Mouse (Mus musculus) CH12.LX (cell line): ENCODE measurements around the gene Gm4131. TPM values are rescaled to one million over a fixed set of nuclear protein-coding genes. Genes with fewer than 3 reads are reported as not detected.

Experiments used
- DNase-seq: peaks from one replicate; pipeline ENCODE4 v3.0.0-alpha.2; 2013; ENCODE audit errors: extremely low read depth
- H3K27ac ChIP-seq: 2 replicates; pipeline ENCODE4 v1.5.1; 2012; ENCODE audit warnings: low read depth, mild to moderate bottlenecking, control low read depth, moderate library complexity; ENCODE audit not compliant: insufficient read depth
- H3K27me3 ChIP-seq: replicated peaks from 2 replicates; pipeline ENCODE3; 2012; ENCODE audit warnings: inconsistent platforms
- H3K36me3 ChIP-seq, 2 experiments: replicated peaks in 1 of 2; 2 replicates each; pipeline versions ENCODE3 to v1.6.1; 2012; ENCODE audit warnings: inconsistent platforms in 1 of 2, low read length in 1 of 2, mild to moderate bottlenecking in 1 of 2, mixed read lengths in 1 of 2, moderate library complexity in 1 of 2; ENCODE audit not compliant: control insufficient read depth in 1 of 2, insufficient read depth in 1 of 2
- H3K4me1 ChIP-seq, 2 experiments: 2 replicates each; pipeline ENCODE4 v1.6.1; 2012; ENCODE audit warnings: inconsistent platforms in 1 of 2, moderate library complexity in 1 of 2; ENCODE audit not compliant: insufficient read depth in 2 of 2, control insufficient read depth in 1 of 2
- H3K4me2 ChIP-seq: 2 replicates; pipeline ENCODE4 v1.6.1; 2012; ENCODE audit warnings: low read depth, mild to moderate bottlenecking, control low read depth; ENCODE audit not compliant: poor library complexity, insufficient read depth, severe bottlenecking
- H3K4me3 ChIP-seq, 3 experiments: fragments of 150-350 bp in 1 of 3; sonication (generic) in 1 of 3; replicated peaks in 1 of 3; 2 replicates each; pipeline versions ENCODE3 to v1.5.1; 2011 to 2012; ENCODE audit warnings: low read depth in 2 of 3, low read length in 2 of 3, mild to moderate bottlenecking in 2 of 3, moderate library complexity in 2 of 3, control low read depth in 1 of 3, improper control_type of control experiment in 1 of 3, inconsistent platforms in 1 of 3, mixed read lengths in 1 of 3; ENCODE audit not compliant: poor library complexity in 1 of 3
- H3K79me2 ChIP-seq: replicated peaks from 2 replicates; pipeline ENCODE4 v1.6.1; 2012; ENCODE audit warnings: mild to moderate bottlenecking, moderate library complexity; ENCODE audit not compliant: control insufficient read depth, poor library complexity, insufficient read depth, severe bottlenecking; ENCODE audit errors: extremely low read depth
- H3K9ac ChIP-seq: 2 replicates; pipeline ENCODE4 v1.6.1; 2012; ENCODE audit warnings: low read depth, mild to moderate bottlenecking, control low read depth, moderate library complexity; ENCODE audit not compliant: insufficient read depth
- H3K9me3 ChIP-seq: replicated peaks from 2 replicates; pipeline ENCODE3; 2012; ENCODE audit warnings: low read length, inconsistent platforms, mixed read lengths
- CTCF ChIP-seq, 2 experiments: IDR thresholded peaks in 1 of 2; conservative IDR thresholded peaks in 1 of 2; 2 replicates each; pipeline ENCODE4 v1.5.1; 2011 to 2012; ENCODE audit warnings: low read depth in 2 of 2, low read length in 2 of 2, improper control_type of control experiment in 1 of 2, inconsistent platforms in 1 of 2, mild to moderate bottlenecking in 1 of 2, moderate library complexity in 1 of 2
- IRF4 ChIP-seq: IDR thresholded peaks from 2 replicates; pipeline ENCODE4 v1.6.1; 2014; ENCODE audit warnings: low read depth, mild to moderate bottlenecking, inconsistent platforms, low read length, improper control_type of control experiment
- JUND ChIP-seq: conservative IDR thresholded peaks from 2 replicates; pipeline ENCODE4 v1.6.1; 2011; ENCODE audit warnings: low read depth, low read length, improper control_type of control experiment
- KAT2A ChIP-seq: IDR thresholded peaks from 2 replicates; pipeline ENCODE4 v1.6.1; 2012; ENCODE audit warnings: low read length, improper control_type of control experiment, inconsistent platforms; ENCODE audit not compliant: insufficient replicate concordance
- MAX ChIP-seq: IDR thresholded peaks from 2 replicates; pipeline ENCODE4 v1.6.1; 2011; ENCODE audit warnings: low read length, improper control_type of control experiment
- MYC ChIP-seq: IDR thresholded peaks from 2 replicates; pipeline ENCODE4 v1.6.1; 2011; ENCODE audit warnings: low read depth, mild to moderate bottlenecking, improper control_type of control experiment, low read length
- NELFE ChIP-seq: IDR thresholded peaks from 2 replicates; pipeline ENCODE4 v1.6.1; 2011; ENCODE audit warnings: low read depth, low read length, improper control_type of control experiment
- NRF1 ChIP-seq: IDR thresholded peaks from 2 replicates; pipeline ENCODE4 v1.6.1; 2014; ENCODE audit warnings: low read depth, mild to moderate bottlenecking, inconsistent platforms, low read length, improper control_type of control experiment, moderate library complexity
- POLR2A ChIP-seq: IDR thresholded peaks from 2 replicates; pipeline ENCODE4 v1.6.1; 2011; ENCODE audit warnings: low read depth, mild to moderate bottlenecking, improper control_type of control experiment, low read length
- RAD21 ChIP-seq: IDR thresholded peaks from 2 replicates; pipeline ENCODE4 v1.6.1; 2011; ENCODE audit warnings: low read depth, mild to moderate bottlenecking, low read length, improper control_type of control experiment, moderate library complexity
- RCOR1 ChIP-seq: conservative IDR thresholded peaks from 2 replicates; pipeline ENCODE4 v1.6.1; 2012; ENCODE audit warnings: low read depth, mild to moderate bottlenecking, inconsistent platforms, low read length, improper control_type of control experiment
- SIN3A ChIP-seq: IDR thresholded peaks from 2 replicates; pipeline ENCODE4 v1.6.1; 2012; ENCODE audit warnings: low read length, improper control_type of control experiment, inconsistent platforms
- SMC3 ChIP-seq: IDR thresholded peaks from 2 replicates; pipeline ENCODE4 v1.6.1; 2011; ENCODE audit warnings: low read depth, low read length, improper control_type of control experiment
- TCF12 ChIP-seq: IDR thresholded peaks from 2 replicates; pipeline ENCODE4 v1.6.1; 2014; ENCODE audit warnings: low read depth, mild to moderate bottlenecking, inconsistent platforms, low read length, improper control_type of control experiment
- UBTF ChIP-seq: IDR thresholded peaks from 2 replicates; pipeline ENCODE4 v1.6.1; 2012; ENCODE audit warnings: low read depth, mild to moderate bottlenecking, inconsistent platforms, low read length, improper control_type of control experiment, moderate library complexity
- ZC3H11A ChIP-seq: IDR thresholded peaks from 2 replicates; pipeline ENCODE4 v1.6.1; 2012; ENCODE audit warnings: low read depth, mild to moderate bottlenecking, inconsistent platforms, low read length, improper control_type of control experiment
- ZKSCAN1 ChIP-seq: IDR thresholded peaks from 2 replicates; pipeline ENCODE4 v1.6.1; 2012; ENCODE audit warnings: low read depth, inconsistent platforms, low read length, improper control_type of control experiment, borderline replicate concordance
- dilution Hi-C: fragments of 300-500 bp; cut with MboI; formaldehyde crosslinking; loops from 2 replicates; pipeline ENCODE4 v1.14.3; 2020; ENCODE audit warnings: low sequenced_read_pairs; ENCODE audit not compliant: extremely low pct_unique_long_range_greater_than_20kb, extremely low pct_ligation_motif_present
- in situ Hi-C: fragments of 300-500 bp; cut with MboI; formaldehyde crosslinking; loops from 3 replicates; pipeline ENCODE4 v1.14.3; 2019; ENCODE audit warnings: low sequenced_read_pairs, low pct_ligation_motif_present, low pct_unique_long_range_greater_than_20kb, mixed read lengths
- polyA plus RNA-seq: library from polyadenylated mRNA; unstranded; fragments of >175 nt; gene quantifications from 2 replicates; pipeline ENCODE4 v1.2.1, GENCODE M21; 2012; ENCODE audit warnings: low read depth; ENCODE audit not compliant: insufficient read length
- total RNA-seq, 2 experiments: library from RNA; depleted of rRNA; stranded (reverse); fragments of 300-350 nt in 1 of 2; fragments of >200 nt in 1 of 2; gene quantifications; 2 replicates each; pipeline ENCODE4 v1.2.3; 2012 to 2014

Gm4131 gene
- total and polyA plus RNA-seq, 3 experiments, result not detected

- no peak overlapping the region for H3K27ac ChIP-seq
- in situ Hi-C loops (loop anchor here (25.0 kb wide), 3 partner anchors 378 to 903 kb away; partner anchors contain the start of gene Spryd7), dilution Hi-C loops (no loop called here)
- H3K36me3 ChIP-seq, result no peaks in the 10 kb centered on the region
- no peak for TF ChIP-seq NRF1
- TF ChIP-seq POLR2A, result no peak
- no peak for TF ChIP-seq UBTF
- no peak for TF ChIP-seq RAD21
- no peak for TF ChIP-seq CTCF (conservative IDR thresholded peaks at IDR 0.05 in 1 of 2, IDR thresholded peaks at IDR 0.05 in 1 of 2; ENCODE audit: low read depth in 2 of 2, low read length in 2 of 2)
- TF ChIP-seq RCOR1, result no peak
- TF ChIP-seq JUND, result no peak
- TF ChIP-seq ZKSCAN1, result no peak
- TF ChIP-seq NELFE, result no peak
- TF ChIP-seq KAT2A, result no peak
- no peak for TF ChIP-seq MYC
- no peak overlapping the region for H3K9ac ChIP-seq
- H3K4me2 ChIP-seq, result no peak overlapping the region
- H3K27me3 ChIP-seq, result no peaks in the 10 kb centered on the region
- H3K9me3 ChIP-seq, result no peaks in the 10 kb centered on the region
- H3K4me1 ChIP-seq, result peaks cover 0 to 16% of the 10 kb centered on the region in 2 experiments; a peak in 2 of 4 replicates
- no peak for DNase-seq
- H3K4me3 ChIP-seq, result no peak overlapping the region
- H3K79me2 ChIP-seq, result no peaks in the 10 kb centered on the region
Measured at GRCm38 (mm10) chr14:62464966-62465365, 101.8 kb downstream of the Gm4131 start.

- peak; percentile 12 for DNase-seq
- Histone ChIP-seq H3K9ac (no peak overlapping the region), H3K4me1 (no peaks in the 10 kb centered on the region), H3K36me3 (no peaks in the 10 kb centered on the region), H3K27me3 (no peaks in the 10 kb centered on the region), H3K4me3 (no peak overlapping the region), H3K79me2 (no peaks in the 10 kb centered on the region), H3K4me2 (no peak overlapping the region)
- in situ Hi-C loops, result loop anchor here (5.0 to 25.0 kb wide), 4 partner anchors 202 to 897 kb away; partner anchors contain the start of gene Spryd7
- no peak for TF ChIP-seq SMC3
- peak in 1 of 2 experiments; percentile 41; a peak in 3 of 4 replicates for TF ChIP-seq CTCF (conservative IDR thresholded peaks at IDR 0.05 in 1 of 2, IDR thresholded peaks at IDR 0.05 in 1 of 2; ENCODE audit: low read depth in 2 of 2, low read length in 2 of 2)
- TF ChIP-seq, all 38 proteins: peak for 1
- dilution Hi-C loops, result no loop called here
- Histone ChIP-seq H3K9me3 (no peaks in the 10 kb centered on the region), H3K27ac (no peak overlapping the region)
Measured at GRCm38 (mm10) chr14:62459541-62459940, 107.2 kb downstream of the Gm4131 start.

- no peaks in the 10 kb centered on the region for H3K79me2 ChIP-seq
- peak overlapping the region; percentile 54; the same call in 1 of the 2 replicates for H3K9ac ChIP-seq
- H3K4me1 ChIP-seq, result no peaks in the 10 kb centered on the region
- no peaks in the 10 kb centered on the region for H3K27me3 ChIP-seq
- dilution Hi-C loops, result no loop called here
- H3K4me2 ChIP-seq, result peak overlapping the region; percentile 95
- H3K27ac ChIP-seq, result no peak overlapping the region
- peak overlapping the region in 2 of 3 experiments; percentile 32 to 50 for H3K4me3 ChIP-seq
- peak; percentile 81 for TF ChIP-seq SMC3
- TF ChIP-seq MYC, result 0 out of 2 replicates have a peak, but pooled peaks have one; percentile 15
- TF ChIP-seq TCF12, result no peak
- 0 out of 2 replicates have a peak, but pooled peaks have one; percentile 22 for TF ChIP-seq SIN3A
- peak; percentile 37; the same call in 1 of the 2 replicates for TF ChIP-seq IRF4
- TF ChIP-seq RAD21, result peak; percentile 95
- TF ChIP-seq ZC3H11A, result peak; percentile 42
- no peak for TF ChIP-seq NRF1
- peak; percentile 68 to 94 for TF ChIP-seq CTCF (conservative IDR thresholded peaks at IDR 0.05 in 1 of 2, IDR thresholded peaks at IDR 0.05 in 1 of 2; ENCODE audit: low read depth in 2 of 2, low read length in 2 of 2)
- no peak for TF ChIP-seq MAX
- TF ChIP-seq, all 38 proteins: peak for 7
- DNase-seq, result peak; percentile 80
- Histone ChIP-seq H3K36me3 (no peaks in the 10 kb centered on the region), H3K9me3 (no peaks in the 10 kb centered on the region)
- in situ Hi-C loops, result loop anchor here (5.0 to 25.0 kb wide), 4 partner anchors 200 to 895 kb away; partner anchors contain the start of gene Spryd7
Measured at GRCm38 (mm10) chr14:62457420-62458181, 109.1 kb downstream of the Gm4131 start.
